Mouse (Mus musculus): ENCODE measurements around the gene Abcg8. TPM values are rescaled to one million over a fixed set of nuclear protein-coding genes. Genes with fewer than 3 reads are reported as not detected.

Abcg8 gene
- total and polyA plus RNA-seq, 3 experiments = 0.04 TPM; not detected in 2

DNA sequence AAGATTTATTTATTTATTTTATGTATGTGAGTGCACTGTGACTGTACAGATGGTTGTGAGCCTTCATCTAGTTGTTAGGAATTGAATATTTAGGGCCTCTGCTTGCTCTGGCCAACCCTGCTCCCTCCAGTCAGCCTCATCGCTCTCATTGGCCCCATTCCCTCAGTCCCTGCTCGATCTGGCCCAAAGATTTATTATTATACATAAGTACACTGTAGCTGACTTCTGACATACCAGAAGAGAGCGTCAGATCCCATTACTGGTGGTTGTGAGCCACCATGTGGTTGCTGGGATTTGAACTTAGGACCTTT lies 18.7 kb upstream of the Abcg8 start:
- dilution Hi-C loops (cut with MboI; ENCODE audit: extremely low pct_ligation_motif_present, extremely low pct_unique_long_range_greater_than_20kb, low sequenced_read_pairs) (no loop called here), in situ Hi-C loops (cut with MboI; ENCODE audit: low pct_ligation_motif_present, low pct_unique_long_range_greater_than_20kb, low sequenced_read_pairs) (no loop called here)
- no peak overlapping the region for H3K4me3 ChIP-seq (replicated peaks in 1 of 3; ENCODE audit: low read depth in 2 of 3, low read length in 2 of 3, poor library complexity in 1 of 3)
- no peak for DNase-seq (ENCODE audit: extremely low read depth)
- H3K27me3 ChIP-seq (replicated peaks) = no peaks in the 10 kb centered on the region
- no peak overlapping the region for H3K27ac ChIP-seq (ENCODE audit: insufficient read depth, low read depth)
- no peaks in the 10 kb centered on the region for H3K9me3 ChIP-seq (replicated peaks; ENCODE audit: low read length)
- H3K4me1 ChIP-seq (ENCODE audit: control insufficient read depth in 1 of 2, insufficient read depth in 2 of 2) = 0 out of 4 replicates have a peak, but pooled peaks cover 0 to 3% of the 10 kb centered on the region in 2 experiments
- H3K9ac ChIP-seq (ENCODE audit: insufficient read depth, low read depth) = no peak overlapping the region
- no peak for TF ChIP-seq UBTF (IDR thresholded peaks at IDR 0.05; ENCODE audit: low read depth, low read length)
- peak; percentile 6 for TF ChIP-seq RAD21 (IDR thresholded peaks at IDR 0.05; ENCODE audit: low read depth, low read length)
- H3K36me3 ChIP-seq (replicated peaks in 1 of 2; ENCODE audit: control insufficient read depth in 1 of 2, insufficient read depth in 1 of 2, low read length in 1 of 2) = peaks cover 0 to 12% of the 10 kb centered on the region in 2 experiments
- H3K4me2 ChIP-seq (ENCODE audit: insufficient read depth, low read depth, poor library complexity, severe bottlenecking) = no peak overlapping the region
- no peaks in the 10 kb centered on the region for H3K79me2 ChIP-seq (replicated peaks; ENCODE audit: control insufficient read depth, extremely low read depth, insufficient read depth, poor library complexity, severe bottlenecking)

DNA sequence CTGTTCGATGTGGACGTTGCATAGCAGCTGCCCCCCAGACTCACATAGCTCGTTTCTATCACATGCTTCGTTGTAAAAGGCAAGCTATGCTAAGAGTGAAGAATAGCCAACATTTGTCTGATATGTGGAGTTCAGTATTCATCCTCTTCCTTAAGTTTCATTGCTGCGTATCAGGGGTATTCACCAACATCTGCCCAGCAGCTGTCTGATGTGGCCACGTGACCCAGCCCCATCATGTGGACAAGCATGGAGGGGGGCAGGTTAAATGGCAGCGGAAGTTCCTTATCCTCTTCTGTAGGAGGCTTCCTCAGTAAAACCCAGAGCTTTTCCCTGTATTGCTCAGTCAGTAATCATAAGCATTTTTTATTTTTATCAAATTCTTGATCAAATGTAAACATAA lies 18.3 kb upstream of the Abcg8 start:
- no peaks in the 10 kb centered on the region for H3K79me2 ChIP-seq (replicated peaks; ENCODE audit: control insufficient read depth, extremely low read depth, insufficient read depth, poor library complexity, severe bottlenecking)
- H3K36me3 ChIP-seq (replicated peaks in 1 of 2; ENCODE audit: control insufficient read depth in 1 of 2, insufficient read depth in 1 of 2, low read length in 1 of 2) = peaks cover 0 to 9% of the 10 kb centered on the region in 2 experiments
- H3K4me1 ChIP-seq (ENCODE audit: control insufficient read depth in 1 of 2, insufficient read depth in 2 of 2) = 0 out of 4 replicates have a peak, but pooled peaks cover 0 to 3% of the 10 kb centered on the region in 2 experiments
- no peak overlapping the region for H3K4me3 ChIP-seq (replicated peaks in 1 of 3; ENCODE audit: low read depth in 2 of 3, low read length in 2 of 3, poor library complexity in 1 of 3)
- no peaks in the 10 kb centered on the region for H3K9me3 ChIP-seq (replicated peaks; ENCODE audit: low read length)
- no peaks in the 10 kb centered on the region for H3K27me3 ChIP-seq (replicated peaks)
- H3K9ac ChIP-seq (ENCODE audit: insufficient read depth, low read depth) = no peak overlapping the region
- in situ Hi-C loops (cut with MboI; ENCODE audit: low pct_ligation_motif_present, low pct_unique_long_range_greater_than_20kb, low sequenced_read_pairs) = no loop called here
- dilution Hi-C loops (cut with MboI; ENCODE audit: extremely low pct_ligation_motif_present, extremely low pct_unique_long_range_greater_than_20kb, low sequenced_read_pairs) = no loop called here
- no peak for DNase-seq (ENCODE audit: extremely low read depth)
- TF ChIP-seq ZNF384 (IDR thresholded peaks at IDR 0.05; ENCODE audit: low read depth, low read length) = no peak
- no peak for TF ChIP-seq KAT2A (IDR thresholded peaks at IDR 0.05; ENCODE audit: insufficient replicate concordance, low read length)
- TF ChIP-seq TCF12 (IDR thresholded peaks at IDR 0.05; ENCODE audit: low read depth, low read length) = no peak
- TF ChIP-seq MAZ (IDR thresholded peaks at IDR 0.05; ENCODE audit: low read depth, low read length) = no peak
- TF ChIP-seq NELFE (IDR thresholded peaks at IDR 0.05; ENCODE audit: low read depth, low read length) = no peak
- TF ChIP-seq JUN (IDR thresholded peaks at IDR 0.05; ENCODE audit: insufficient read depth, low read depth, low read length) = no peak
- no peak for TF ChIP-seq MYC (IDR thresholded peaks at IDR 0.05; ENCODE audit: low read depth, low read length)
- no peak for TF ChIP-seq POLR2A (IDR thresholded peaks at IDR 0.05; ENCODE audit: low read depth, low read length)
- no peak for TF ChIP-seq SIN3A (IDR thresholded peaks at IDR 0.05; ENCODE audit: low read length)
- TF ChIP-seq ETS1 (conservative IDR thresholded peaks at IDR 0.05; ENCODE audit: low read depth, low read length) = no peak
- no peak for TF ChIP-seq CHD2 (IDR thresholded peaks at IDR 0.05; ENCODE audit: low read length)
- TF ChIP-seq TBP (conservative IDR thresholded peaks at IDR 0.05; ENCODE audit: low read depth, low read length) = no peak
- TF ChIP-seq CHD1 (IDR thresholded peaks at IDR 0.05; ENCODE audit: low read depth, low read length) = no peak
- TF ChIP-seq EP300 (IDR thresholded peaks at IDR 0.05; ENCODE audit: low read length) = no peak
- no peak for TF ChIP-seq ZMIZ1 (IDR thresholded peaks at IDR 0.05; ENCODE audit: low read depth, low read length)
- TF ChIP-seq POLR2AphosphoS2 (IDR thresholded peaks at IDR 0.05; ENCODE audit: low read depth, low read length) = no peak
- H3K4me2 ChIP-seq (ENCODE audit: insufficient read depth, low read depth, poor library complexity, severe bottlenecking) = no peak overlapping the region
- no peak overlapping the region for H3K27ac ChIP-seq (ENCODE audit: insufficient read depth, low read depth)
